Mouse (Mus musculus) adrenal gland, adult 2 months (tissue): Measurements from ENCODE around the gene Snx20. TPM values are rescaled to one million over a fixed set of nuclear protein-coding genes. Genes with fewer than 3 reads are reported as not detected.
A peak's percentile ranks its signal among the peaks of the same experiment; 100 is the strongest.

Source experiments
- DNase-seq: peaks from one replicate; pipeline ENCODE4 v3.0.0; 2021
- polyA plus RNA-seq: library from polyadenylated mRNA; depleted of rRNA; stranded (reverse); fragments of >200 nt; gene quantifications from 2 replicates; pipeline ENCODE4 v1.2.3, GENCODE M21; 2012
- total RNA-seq, 2 experiments: library from RNA; stranded (reverse); gene quantifications; 2 replicates each; pipeline ENCODE4 v1.2.3; 2021

Gene Snx20
- total and polyA plus RNA-seq, 3 experiments = 1.7 to 3.7 (median 1.9) TPM

DNA sequence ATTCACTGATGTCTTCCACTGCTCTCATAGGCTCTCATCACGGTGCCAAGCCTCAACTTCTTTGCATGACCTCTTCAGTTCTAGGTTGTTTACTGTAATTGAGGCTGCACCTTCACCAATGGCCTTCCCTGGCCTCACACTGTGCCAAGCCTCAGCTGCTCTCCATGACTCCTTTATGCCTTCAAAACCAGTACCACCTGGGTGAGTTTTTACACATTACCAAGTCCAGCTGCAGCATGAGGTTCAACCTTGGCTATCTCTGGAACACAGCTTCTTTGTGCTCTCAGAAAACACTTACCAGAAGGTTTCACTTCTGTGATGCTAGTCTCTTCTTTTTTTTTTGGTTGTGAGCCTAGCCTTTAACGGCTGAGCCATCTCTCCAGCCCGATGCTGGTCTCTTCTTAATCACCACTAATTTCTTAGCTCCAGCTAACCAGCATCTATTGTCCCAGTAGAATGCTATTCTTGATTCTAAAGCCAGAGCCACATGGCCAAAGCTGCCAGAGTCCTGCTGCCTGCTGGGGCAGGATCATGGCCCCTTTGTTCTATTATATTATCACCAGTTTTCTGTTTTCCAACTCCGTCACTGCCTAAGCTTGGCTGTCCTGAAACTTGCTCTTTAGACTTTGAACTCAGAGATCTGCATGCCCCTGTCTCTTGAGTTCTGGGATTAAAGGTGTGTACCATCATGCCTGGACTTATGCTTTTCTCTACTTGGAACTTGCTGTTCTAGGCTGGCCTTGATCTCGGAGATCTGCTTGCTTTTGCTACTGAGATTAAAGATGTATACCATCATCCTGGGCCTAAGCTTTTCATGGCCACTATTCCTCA is 7.0 kb upstream of the Snx20 start:
- DNase-seq = no peak

DNA sequence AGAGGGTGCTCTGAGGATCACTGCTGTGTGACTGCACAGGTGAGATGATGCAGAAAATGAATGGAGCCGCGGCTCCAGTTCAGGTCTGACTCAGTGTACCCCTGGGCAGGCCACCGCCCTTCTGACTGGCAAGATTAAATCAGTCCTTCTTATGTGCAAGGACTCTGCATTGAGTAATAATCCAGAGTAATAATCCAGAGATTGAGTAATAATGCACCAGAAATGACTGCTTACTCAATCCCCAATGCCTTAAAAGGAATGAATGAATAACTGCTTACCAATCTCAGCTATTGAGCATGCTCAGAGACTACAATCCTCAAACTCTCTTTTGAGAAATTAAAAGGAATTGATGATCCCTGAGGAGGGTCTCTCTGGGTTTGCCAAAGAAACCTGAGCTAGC is 3.0 kb upstream of the Snx20 start:
- peak; percentile 38 for DNase-seq

DNA sequence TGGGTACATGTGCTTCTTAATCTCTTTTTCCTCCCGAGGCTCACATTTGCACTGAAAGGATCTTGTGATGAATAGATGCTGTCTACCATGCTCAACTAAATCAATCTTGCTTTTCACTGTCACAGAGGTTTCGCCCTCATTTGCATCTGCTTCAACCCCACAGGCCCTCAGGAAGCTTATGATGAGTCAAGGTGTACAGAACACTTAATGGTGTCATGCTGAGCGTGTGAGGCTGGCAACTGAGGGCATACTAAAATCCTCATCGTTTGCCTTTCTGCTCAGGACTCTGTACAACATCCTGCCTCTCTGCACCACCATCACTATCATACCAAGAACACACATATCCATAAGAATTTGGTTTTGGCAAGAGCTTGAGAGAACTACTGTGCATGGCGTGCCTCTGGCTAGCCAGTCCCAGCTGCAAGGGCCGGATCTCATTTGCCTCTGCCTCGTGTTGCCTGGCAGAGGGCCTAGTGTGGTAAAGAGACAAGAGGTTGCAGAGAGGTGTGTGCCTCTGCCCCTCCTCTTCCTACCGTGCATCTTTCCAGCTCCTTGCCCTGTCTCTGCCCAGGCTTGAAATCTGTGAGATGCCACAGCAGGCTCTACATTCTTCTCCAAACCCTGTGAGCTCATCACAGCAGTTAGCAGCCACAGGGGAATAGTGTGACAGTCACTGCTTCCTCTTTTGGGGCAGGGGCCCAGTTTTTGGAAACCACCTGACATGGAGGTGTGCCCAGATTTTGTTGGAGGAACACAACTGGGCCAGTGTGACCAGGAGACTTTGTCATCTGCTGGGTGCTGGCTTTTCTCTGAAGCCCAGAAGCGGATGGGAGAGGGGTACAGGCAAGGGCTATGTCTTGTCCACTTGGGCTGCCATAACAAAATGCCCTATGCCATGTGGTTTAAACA is 1.4 kb upstream of the Snx20 start:
- no peak for DNase-seq

DNA sequence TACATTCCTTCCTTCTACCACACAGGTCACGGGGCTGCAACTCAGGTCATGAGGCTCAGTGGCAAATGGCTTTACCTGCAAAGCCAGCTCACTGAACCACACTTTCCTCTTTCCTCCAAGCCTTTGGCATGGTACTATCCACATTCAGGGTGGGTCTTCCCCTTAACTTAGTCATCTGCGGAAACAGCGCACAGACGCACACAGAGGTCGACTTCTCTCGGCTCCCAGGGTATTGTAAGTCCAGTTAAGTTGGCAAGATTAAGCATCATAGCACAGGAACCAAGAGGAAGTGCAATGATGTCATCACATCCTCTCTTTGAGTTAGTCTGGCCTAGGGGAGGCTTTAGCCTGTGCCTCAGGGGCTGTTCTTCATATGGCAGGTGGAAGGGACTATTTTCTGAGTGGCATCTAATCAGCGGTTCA is 2.6 kb downstream of the Snx20 start:
- DNase-seq = peak; percentile 39

DNA sequence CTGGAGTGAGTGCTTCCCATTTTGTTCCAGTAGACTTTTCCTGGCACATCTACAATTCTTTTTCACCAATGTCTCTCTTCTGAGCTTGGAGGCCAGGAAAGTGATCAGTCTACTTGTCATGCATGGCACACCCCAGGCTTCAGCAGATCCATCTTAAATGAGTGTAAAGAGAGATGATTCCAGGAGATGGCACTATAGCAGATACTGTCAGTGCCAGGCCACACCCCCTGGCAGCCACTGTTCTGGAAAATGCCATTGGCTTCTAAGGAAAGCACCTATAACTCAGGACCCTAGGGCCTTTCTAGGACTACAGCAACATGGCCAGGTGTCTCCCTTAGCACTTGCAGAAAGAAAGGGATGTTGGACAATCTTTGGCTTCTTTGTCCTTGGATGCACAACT is 4.8 kb downstream of the Snx20 start:
- peak; percentile 48 for DNase-seq

DNA sequence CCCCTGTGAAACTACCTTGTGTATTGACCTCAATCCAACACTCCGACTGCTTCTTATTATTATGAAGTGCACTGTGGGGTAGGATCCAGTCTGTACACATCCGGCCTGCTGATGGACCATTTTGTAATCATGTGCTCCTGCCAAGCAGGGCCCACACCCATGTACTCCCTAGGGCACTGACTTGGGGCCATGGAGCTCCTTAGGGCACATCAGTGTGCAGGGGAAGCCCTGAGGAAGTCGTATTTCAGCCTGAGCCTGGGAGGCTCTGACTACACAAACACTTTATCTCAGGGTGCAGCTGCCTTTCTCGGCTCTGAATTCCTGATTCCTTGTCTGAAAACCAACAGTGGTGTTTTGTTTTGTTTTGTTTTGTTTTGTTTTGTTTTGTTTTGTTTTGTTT is 5.7 kb downstream of the Snx20 start:
- peak; percentile 26 for DNase-seq

DNA sequence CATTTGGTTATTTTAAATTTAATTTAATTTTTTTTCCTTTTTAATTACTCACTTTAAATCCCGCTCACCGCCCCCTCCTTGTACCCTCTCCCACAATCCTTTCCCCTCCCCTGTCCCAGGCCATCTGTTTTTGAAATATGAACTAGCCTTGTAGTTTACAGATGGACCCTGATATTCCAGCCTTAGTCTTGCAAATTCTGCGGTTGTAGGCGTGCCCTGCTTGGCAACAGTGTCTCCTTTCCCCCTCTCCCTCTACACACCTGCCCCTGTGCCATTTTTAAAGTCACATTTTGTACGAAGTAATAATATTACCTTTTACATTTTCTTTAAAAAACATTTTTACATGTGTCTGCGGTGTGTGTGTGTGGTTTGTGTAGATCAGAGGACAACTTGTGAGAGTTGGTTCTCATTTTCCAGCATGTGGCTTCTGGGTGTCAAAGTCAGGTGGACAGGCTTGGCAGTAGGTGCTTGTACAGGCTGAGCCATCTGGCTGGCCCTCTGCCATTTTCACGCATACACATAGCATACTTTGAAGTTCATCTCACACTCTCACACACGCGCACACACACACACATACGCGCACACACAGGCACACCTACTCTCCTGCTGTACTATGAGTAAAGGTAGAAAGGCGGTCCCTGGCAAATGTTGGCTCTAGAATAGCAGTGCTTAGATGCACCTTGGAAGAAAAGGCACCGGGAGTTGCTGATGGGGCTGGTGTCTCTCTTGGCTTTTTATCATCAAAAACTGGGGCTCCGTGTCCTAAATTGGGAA is 7.7 kb downstream of the Snx20 start:
- no peak for DNase-seq

DNA sequence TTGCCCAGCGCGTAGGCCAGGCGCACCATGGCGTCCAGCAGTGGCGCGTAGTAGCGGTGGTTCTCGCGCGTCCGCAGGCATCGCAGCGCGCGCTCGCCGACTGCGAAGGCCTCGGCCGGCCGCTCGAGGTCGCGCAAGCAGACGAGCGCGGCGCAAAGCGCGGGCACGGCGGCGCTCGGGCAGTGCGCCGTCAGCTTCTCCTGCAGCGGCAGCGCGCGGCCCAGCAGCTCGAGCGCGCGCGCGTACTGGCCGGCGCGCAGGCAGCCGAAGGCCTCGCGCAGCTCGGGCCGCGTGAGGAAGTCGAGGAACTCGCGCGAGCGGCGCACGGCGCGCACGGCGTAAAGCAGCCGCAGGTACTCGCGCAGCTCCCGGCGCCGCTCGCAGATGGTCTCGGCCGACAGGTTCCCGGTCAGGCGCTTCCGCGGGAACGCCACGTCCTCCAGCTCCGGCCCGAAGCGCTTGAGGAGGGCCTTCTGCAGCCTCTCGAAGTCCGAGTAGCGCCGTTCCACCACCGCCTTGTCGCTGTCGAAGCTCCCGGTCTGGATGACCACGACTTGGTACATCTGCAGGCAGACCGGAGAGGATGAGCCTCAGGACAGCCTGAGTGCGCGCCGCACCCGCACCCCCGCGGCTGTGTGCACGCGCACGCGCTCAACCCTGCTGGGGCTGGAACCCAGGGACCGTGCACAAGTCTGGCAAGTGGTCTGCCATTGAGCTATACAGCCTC is 8.5 kb downstream of the Snx20 start:
- peak; percentile 92 for DNase-seq

DNA sequence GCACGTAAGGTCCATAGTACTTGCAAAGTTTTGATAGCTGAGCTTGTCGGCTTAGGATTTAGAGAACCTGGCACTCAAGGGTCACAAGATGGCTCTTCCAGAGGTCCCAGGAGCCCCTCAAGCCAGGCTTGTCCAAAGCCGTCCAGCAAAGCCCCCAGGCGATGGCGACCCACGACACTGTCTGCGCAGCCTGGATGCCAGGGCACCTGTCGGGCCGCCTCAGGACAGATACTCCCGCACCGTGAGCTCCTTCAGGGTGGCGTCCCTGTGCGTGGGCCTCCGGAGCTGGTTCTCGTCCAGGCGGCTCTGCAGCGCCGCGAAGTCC is 9.0 kb downstream of the Snx20 start:
- no peak for DNase-seq

DNA sequence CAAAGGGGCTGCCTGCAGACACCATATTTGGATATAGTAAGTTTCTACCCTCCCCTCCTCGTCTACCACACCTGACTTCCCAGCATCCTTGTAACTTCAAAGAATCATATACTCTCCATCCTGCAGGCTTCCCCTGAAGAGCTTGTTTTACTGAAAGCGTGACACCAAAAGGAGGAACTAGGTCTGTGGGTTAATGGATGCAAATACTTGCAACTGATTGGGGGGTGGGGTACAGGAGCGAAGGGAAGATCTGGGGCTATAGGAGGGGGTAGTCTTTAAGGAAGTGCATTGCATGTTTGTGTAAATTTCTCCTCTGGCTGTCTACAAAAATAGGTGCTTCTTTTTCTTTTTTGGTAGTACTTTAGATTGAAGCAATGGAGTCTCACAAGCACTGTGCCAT is 9.5 kb downstream of the Snx20 start:
- DNase-seq = no peak

DNA sequence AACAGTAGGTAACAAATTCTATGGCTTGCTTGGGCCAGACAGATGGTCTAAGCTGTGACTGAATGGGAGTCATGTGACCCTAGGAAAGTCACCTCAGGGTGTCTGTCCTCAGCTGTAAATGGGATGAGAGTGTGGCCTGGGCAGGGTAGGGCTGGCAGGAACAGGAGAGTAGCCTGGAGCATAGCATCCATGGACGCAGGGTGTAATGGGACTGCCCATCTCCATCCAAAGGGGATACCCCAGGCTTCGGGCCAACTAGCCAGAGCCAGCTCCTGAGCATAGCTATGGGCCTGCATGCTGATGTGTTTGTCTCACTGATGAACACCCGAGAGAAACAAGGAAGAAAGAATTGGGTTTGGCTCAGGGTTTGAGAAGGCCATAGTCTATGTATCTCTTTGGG is 11.7 kb downstream of the Snx20 start:
- no peak for DNase-seq

DNA sequence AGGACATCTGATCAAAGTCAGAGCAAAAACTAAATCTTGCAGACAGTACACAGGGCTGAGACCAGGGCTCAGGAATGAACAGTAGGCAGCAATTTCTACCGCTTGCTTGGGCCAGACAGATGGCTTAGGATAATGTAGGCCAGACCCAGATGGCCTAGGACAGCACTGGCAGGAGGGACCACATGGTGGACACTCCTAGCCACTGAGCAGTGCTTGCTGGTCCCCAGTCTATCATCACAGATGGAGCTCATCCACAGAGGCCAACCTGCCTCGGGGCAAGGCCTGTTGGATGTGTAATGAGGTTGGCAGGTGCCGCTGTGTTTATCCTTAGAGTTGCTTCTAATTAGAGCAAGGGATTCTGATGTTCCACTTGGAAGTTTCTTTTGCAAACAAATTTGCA is 12.6 kb downstream of the Snx20 start:
- no peak for DNase-seq

DNA sequence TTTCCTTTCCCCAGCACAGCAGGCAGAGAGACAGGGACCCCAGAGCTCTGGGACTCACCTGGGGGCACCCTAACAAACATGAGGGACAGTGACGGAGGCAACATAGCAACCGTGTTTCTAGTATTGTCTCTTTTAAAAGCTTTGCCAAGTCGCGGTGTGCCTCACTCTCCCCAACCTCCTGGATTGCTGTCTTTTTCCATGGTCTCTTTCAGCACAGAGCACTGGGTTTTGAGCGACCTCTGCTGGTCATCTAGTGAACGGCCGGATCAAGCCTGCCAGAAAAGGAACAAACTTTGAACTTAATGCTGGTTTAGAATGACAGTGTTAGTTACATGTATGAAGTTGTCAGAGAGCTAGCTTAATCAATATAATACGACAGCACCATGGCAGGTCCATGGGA is 14.5 kb downstream of the Snx20 start:
- peak; percentile 74 for DNase-seq

DNA sequence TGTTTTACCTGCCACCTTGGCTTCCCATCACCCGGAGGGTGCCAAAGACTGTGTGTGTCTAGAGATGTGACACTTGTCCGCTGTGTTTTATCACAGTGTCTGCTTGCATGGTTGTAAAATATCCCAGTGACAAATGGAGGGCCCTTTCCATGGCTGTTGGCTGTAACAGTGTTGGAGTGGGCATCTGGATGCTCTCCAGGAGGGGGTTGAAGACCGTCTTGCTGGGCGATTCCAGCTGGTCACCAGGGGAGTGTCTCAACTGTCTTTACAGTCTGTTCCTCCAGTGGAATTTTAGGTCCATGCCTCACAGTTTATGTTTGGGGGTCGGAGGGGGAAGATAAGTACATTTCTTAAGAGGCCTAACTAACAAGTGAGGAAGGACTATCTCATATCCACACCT is 15.0 kb downstream of the Snx20 start:
- DNase-seq = no peak

DNA sequence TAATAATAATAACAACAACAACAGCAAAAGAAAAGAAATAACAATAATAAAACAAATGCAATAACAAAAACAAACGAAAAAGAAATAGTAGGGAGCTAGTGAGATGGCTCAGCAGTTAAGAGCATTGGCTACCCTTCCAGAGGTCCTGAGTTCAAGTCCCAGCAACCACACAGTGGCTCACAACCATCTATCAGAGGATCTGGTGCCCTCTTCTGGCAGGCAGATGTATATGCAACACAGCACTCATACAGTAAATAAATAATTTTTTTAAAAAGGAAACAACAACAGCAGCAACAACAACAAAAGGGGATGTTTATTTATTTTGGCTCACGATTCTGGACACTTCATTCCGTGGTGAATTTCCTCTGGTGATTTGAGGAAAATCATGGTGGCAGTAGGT is 16.4 kb downstream of the Snx20 start:
- DNase-seq = no peak

DNA sequence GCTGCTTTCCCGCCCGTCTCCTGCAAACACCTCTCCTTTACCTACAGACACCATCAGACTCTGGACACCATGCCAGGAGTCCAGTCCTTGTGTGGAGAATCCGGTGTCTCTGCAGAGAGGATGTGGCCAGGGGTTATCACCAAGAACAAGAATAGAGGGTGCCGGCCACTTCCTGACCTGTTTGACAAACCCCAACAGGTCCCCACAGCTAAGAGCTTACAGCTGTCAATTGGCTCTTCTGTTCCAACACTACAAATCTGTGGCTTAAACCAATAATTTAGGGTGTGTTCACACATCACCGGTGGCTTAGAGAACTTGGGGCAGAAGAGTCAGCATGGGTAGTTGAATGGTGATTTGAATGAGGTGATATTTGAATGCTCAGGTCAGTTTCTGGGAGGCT is 17.3 kb downstream of the Snx20 start:
- DNase-seq = no peak

DNA sequence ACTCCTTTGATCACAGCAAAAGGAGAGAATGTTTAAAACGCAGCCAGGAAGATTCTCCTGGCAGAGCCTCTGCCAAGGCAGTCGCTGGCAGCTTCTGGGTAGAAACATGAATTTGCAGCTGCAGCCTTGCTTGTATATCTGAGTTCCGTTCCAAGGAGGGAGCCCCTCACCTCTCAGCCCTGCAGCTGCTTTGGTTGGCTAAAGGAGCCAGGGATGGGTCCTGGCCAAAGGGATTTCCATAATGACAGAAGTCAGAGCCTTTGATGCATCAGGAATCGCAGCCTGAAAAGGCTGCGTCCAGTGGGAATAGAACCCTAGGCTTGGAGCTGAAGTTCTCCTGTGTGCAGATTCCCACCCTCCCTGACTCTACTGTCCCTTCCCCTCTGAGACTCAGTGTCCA is 20.9 kb downstream of the Snx20 start:
- DNase-seq = no peak

DNA sequence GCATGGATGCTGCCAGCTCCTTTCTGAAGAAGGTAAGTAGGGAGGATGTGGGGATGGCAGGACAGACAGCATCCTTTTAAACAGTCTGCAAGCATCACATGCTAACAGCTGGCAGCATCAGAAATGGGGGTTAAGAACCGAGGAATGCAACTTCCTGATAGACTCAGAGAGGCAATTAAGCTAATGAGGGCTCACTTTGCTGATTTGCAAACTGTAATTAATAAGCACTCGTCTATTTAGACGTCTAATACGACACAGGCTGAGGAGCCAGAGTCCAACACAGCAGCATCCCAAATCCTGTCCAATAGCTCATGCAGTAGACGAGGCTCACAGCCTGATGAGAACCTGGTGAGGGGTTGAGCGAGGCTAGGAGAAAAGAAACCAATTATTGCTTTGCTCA is 25.7 kb downstream of the Snx20 start:
- no peak for DNase-seq

DNA sequence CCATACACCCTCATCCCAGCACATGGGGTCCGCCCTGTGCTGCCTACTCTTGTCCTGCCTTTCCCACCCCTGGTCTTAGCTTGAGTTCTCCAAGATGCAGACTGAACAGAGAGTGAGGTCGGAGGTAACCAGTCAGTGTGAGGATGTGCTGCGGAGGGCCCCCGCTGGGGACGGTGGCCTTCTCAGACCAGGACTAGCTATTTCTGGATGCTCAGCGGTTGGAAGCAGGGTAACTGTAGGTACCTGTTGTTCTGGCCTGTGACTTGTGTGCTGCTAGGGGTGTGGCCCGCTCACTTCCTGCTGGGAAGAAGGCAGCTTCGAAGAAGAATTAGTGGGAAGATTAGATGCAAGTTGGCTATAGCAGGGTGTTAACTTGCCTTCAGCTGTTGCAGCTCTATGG is 26.9 kb downstream of the Snx20 start:
- no peak for DNase-seq

DNA sequence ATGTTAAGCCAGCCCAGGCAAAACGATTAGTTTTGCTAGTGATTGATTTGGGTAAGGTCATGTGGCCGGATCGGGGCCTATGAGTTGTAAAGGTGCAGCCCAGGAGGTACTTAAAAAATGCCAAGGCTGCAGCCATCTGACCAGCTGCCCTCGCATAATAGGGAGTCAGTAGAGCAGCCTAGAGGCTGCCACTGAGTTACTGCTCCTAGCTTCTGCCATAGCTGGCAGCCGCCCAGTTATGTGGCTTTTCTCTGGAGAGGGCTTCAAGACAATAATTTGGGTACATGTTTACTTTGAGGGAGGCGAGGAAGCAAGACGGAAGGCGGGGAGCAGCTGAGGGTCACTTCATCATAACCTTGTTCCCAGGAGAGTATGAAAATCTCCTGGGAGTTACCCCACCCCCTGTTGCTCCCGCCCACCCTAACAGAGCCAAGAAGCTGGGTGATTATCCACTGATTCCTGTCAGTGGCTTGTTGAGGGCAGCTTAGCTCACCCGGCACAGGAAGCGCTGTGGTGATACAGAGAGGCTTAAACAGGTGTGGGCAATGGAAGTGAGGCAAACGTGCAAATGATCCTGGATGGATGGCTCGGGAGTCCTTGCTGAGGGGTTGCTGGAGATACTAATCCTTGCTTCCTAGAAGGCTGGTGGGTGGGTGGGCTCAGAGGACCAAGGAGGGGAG is 30.4 kb downstream of the Snx20 start:
- DNase-seq = peak; percentile 58
